8 mouse cellular contexts compared by ENCODE assay signal in the genomic region with DNA sequence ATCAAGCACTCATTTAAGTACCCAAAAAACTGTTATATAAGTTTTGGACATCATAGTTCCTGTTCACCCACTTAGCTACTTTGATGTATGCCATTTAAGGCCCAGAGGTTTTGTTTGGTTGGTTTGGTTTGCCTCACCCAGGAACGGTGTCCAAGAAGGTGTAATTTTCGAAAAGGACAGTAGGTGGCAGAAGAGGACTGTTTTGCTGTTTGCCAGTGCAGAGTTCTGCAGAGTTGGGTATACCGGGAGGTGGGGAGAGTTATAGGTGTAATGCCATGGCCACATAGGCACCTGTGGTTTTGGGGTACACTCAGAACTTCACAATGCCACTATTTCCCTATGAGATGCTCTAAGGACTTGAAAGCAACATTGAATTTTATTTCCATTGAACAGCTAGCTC. TPM values are rescaled to one million over a fixed set of nuclear protein-coding genes. Genes with fewer than 3 reads are reported as not detected.
DNase-seq lines count a peak whose midpoint lies in the region; ATAC-seq and TF ChIP-seq lines count a peak whose summit lies in the region.

No protein-coding gene starts in this region.

- H3K4me3 ChIP-seq in kidney, adult 2 months (ENCODE audit: insufficient read depth, low read depth, low read length) = no peak overlapping the region
- H3K4me3 ChIP-seq in limb, embryonic 10.5 days = no peak overlapping the region
- H3K4me3 ChIP-seq in midbrain, embryonic 14.5 days (replicated peaks; ENCODE audit: low read depth, low read length) = no peak overlapping the region
- no peak overlapping the region for H3K4me3 ChIP-seq in spleen, adult 2 months (ENCODE audit: extremely low read depth, insufficient read depth, insufficient read length)

- no peak overlapping the region for H3K9ac ChIP-seq in midbrain, embryonic 14.5 days (replicated peaks; ENCODE audit: low read length)

- TF ChIP-seq POLR2A in kidney, adult 2 months (IDR thresholded peaks at IDR 0.05; ENCODE audit: low read depth, low read length) = no peak
- TF ChIP-seq POLR2A in spleen, adult 2 months (IDR thresholded peaks at IDR 0.05; ENCODE audit: low read depth, low read length) = no peak

- H3K36me3 ChIP-seq in kidney, adult 2 months (ENCODE audit: control insufficient read depth, insufficient read depth, low read length) = no peaks in the 10 kb centered on the region
- H3K36me3 ChIP-seq in limb, embryonic 10.5 days = no peaks in the 10 kb centered on the region
- no peaks in the 10 kb centered on the region for H3K36me3 ChIP-seq in midbrain, embryonic 14.5 days (ENCODE audit: control insufficient read depth, insufficient read depth, low read length)
- no peaks in the 10 kb centered on the region for H3K36me3 ChIP-seq in spleen, adult 2 months (ENCODE audit: control insufficient read depth, insufficient read depth, low read length)

- TF ChIP-seq CTCF in kidney, adult 2 months (conservative IDR thresholded peaks at IDR 0.05; ENCODE audit: insufficient read depth, insufficient read length, low read depth, low read length) = peak; percentile 86
- TF ChIP-seq CTCF in spleen, adult 2 months (IDR thresholded peaks at IDR 0.05; ENCODE audit: extremely low read depth, insufficient read depth, insufficient read length, insufficient replicate concordance) = peak; percentile 81; the same call in 1 of the 2 replicates

- WGBS in kidney, adult 2 months = 1% methylated on average over 3 of the region's 3 CpGs
- 0% methylated on average over 3 of the region's 3 CpGs for WGBS in limb, embryonic 10.5 days
- under 1% methylated on average over 3 of the region's 3 CpGs for WGBS in midbrain, embryonic 14.5 days
- WGBS in spleen, adult 2 months = under 1% methylated on average over 3 of the region's 3 CpGs

- no peak overlapping the region for H3K4me2 ChIP-seq in midbrain, embryonic 14.5 days (ENCODE audit: low read length)

- H3K4me1 ChIP-seq in kidney, adult 2 months (ENCODE audit: control insufficient read depth, insufficient read depth, low read length) = no peaks in the 10 kb centered on the region
- H3K4me1 ChIP-seq in limb, embryonic 10.5 days = no peaks in the 10 kb centered on the region
- H3K4me1 ChIP-seq in midbrain, embryonic 14.5 days (ENCODE audit: control insufficient read depth, insufficient read depth, low read length) = no peaks in the 10 kb centered on the region
- no peaks in the 10 kb centered on the region for H3K4me1 ChIP-seq in spleen, adult 2 months (ENCODE audit: control insufficient read depth, insufficient read depth, insufficient read length)

- peak; percentile 71 for ATAC-seq in midbrain, embryonic 14.5 days (ENCODE audit: low FRiP score, low TSS enrichment)

- H3K9me3 ChIP-seq in limb, embryonic 10.5 days (replicated peaks) = 0 out of 2 replicates have a peak, but pooled peaks cover 1% of the 10 kb centered on the region
- no peaks in the 10 kb centered on the region for H3K9me3 ChIP-seq in midbrain, embryonic 14.5 days (ENCODE audit: control insufficient read depth, low read length)

- H3K27ac ChIP-seq in kidney, adult 2 months (ENCODE audit: insufficient read depth, low read depth, low read length) = no peak overlapping the region
- no peak overlapping the region for H3K27ac ChIP-seq in limb, embryonic 10.5 days
- no peak overlapping the region for H3K27ac ChIP-seq in midbrain, embryonic 14.5 days (replicated peaks; ENCODE audit: low read depth, low read length)
- H3K27ac ChIP-seq in spleen, adult 2 months (ENCODE audit: insufficient read depth, low read length) = no peak overlapping the region

- peaks cover 1% of the 10 kb centered on the region; the same call in 1 of the 2 replicates for H3K27me3 ChIP-seq in kidney, adult 2 months (replicated peaks; ENCODE audit: control insufficient read depth, insufficient read depth, low read length)
- no peaks in the 10 kb centered on the region for H3K27me3 ChIP-seq in limb, embryonic 10.5 days (ENCODE audit: low read depth, poor library complexity, severe bottlenecking)
- no peaks in the 10 kb centered on the region for H3K27me3 ChIP-seq in midbrain, embryonic 14.5 days (ENCODE audit: control insufficient read depth, insufficient read depth, low read length)
- H3K27me3 ChIP-seq in spleen, adult 2 months (ENCODE audit: control insufficient read depth, insufficient read depth, low read length) = no peaks in the 10 kb centered on the region

- DNase-seq in ovary, postnatal 10 days (ENCODE audit: low spot score) = peak; percentile 36
- DNase-seq in ovary, adult 18-20 months (ENCODE audit: low spot score) = no peak
- DNase-seq in cerebellum, postnatal 36 days = peak; percentile 40 to 74
- DNase-seq in gastrocnemius, adult 8-10 months (ENCODE audit: low spot score in 2 of 2) = peak; percentile 28 to 47
- peak; percentile 75 for DNase-seq in kidney, adult 2 months
- DNase-seq in limb, embryonic 10.5 days (ENCODE audit: low spot score) = peak; percentile 71
- peak; percentile 92 for DNase-seq in midbrain, embryonic 14.5 days
- DNase-seq in spleen, adult 2 months (ENCODE audit: low read depth in 1 of 2, low spot score in 2 of 2) = peak; percentile 52 to 53

RNA-seq across cellular contexts. Expression of gene F2rl1, which starts 38.7 kb away (rescaled TPM):
- total RNA-seq in gastrocnemius, adult 8-10 months (2022) = under 1 TPM; 0.13 to 0.99 (median 0.24) TPM
- 27.2 and 29.9 TPM in 2 replicates for polyA plus RNA-seq in kidney, adult 2 months (2012; rRNA removed)
- polyA plus RNA-seq in limb, embryonic 10.5 days (2016; fragmentation: Nextera tagmentation; extraction: Ambion mirVana) = not detected in 2 replicates
- polyA plus RNA-seq in midbrain, embryonic 14.5 days (2014; fragmentation: Nextera tagmentation; extraction: Ambion mirVana) = 0.08 and 0.12 TPM in 2 replicates
- 6.3 and 7.7 TPM in 2 replicates for polyA plus RNA-seq in spleen, adult 2 months (2012; rRNA removed)

RNA-seq across cellular contexts. Expression of gene F2r, which starts 54.6 kb away (rescaled TPM):
- total RNA-seq in gastrocnemius, adult 8-10 months (2022) = 1 to 10 TPM; 2.6 to 7.7 (median 3.5) TPM
- polyA plus RNA-seq in kidney, adult 2 months (2012; rRNA removed) = 39.9 and 42.2 TPM in 2 replicates
- 141 and 143 TPM in 2 replicates for polyA plus RNA-seq in limb, embryonic 10.5 days (2016; fragmentation: Nextera tagmentation; extraction: Ambion mirVana)
- 53.5 and 78.8 TPM in 2 replicates for polyA plus RNA-seq in midbrain, embryonic 14.5 days (2014; fragmentation: Nextera tagmentation; extraction: Ambion mirVana)
- 25.6 and 30.7 TPM in 2 replicates for polyA plus RNA-seq in spleen, adult 2 months (2012; rRNA removed)
